Mouse (Mus musculus) ES-E14 (cell line): ENCODE results near the gene Padi6. TPM values are rescaled to one million over a fixed set of nuclear protein-coding genes. Genes with fewer than 3 reads are reported as not detected.

Source experiments
- DNase-seq: peaks from one replicate; pipeline ENCODE4 v3.0.0-alpha.2; 2013; ENCODE audit warnings: low read depth, low spot score
- H3K27ac ChIP-seq: 2 replicates; pipeline ENCODE4 v1.5.1; 2012; ENCODE audit warnings: low read depth, mild to moderate bottlenecking, low read length, moderate library complexity, mixed read lengths; ENCODE audit not compliant: poor library complexity, insufficient read depth, severe bottlenecking
- H3K36me3 ChIP-seq: 2 replicates; pipeline ENCODE4 v1.6.1; 2012; ENCODE audit warnings: mild to moderate bottlenecking, low read length, moderate library complexity, mixed read lengths; ENCODE audit not compliant: control insufficient read depth, poor library complexity, insufficient read depth, severe bottlenecking
- H3K4me1 ChIP-seq, 2 experiments: fragments of 150-350 bp in 1 of 2; sonication (generic) in 1 of 2; 2 replicates each; pipeline ENCODE4 v1.6.1; 2012; ENCODE audit warnings: low read length in 2 of 2, mild to moderate bottlenecking in 1 of 2, mixed read lengths in 1 of 2; ENCODE audit not compliant: control insufficient read depth in 2 of 2, insufficient read depth in 2 of 2, poor library complexity in 1 of 2
- H3K4me3 ChIP-seq, 2 experiments: fragments of 150-350 bp in 1 of 2; sonication (generic) in 1 of 2; 2 replicates each; pipeline ENCODE4 v1.5.1; 2012; ENCODE audit warnings: low read length in 2 of 2, low read depth in 1 of 2, mild to moderate bottlenecking in 1 of 2, mixed read lengths in 1 of 2; ENCODE audit not compliant: insufficient read depth in 1 of 2, poor library complexity in 1 of 2, severe bottlenecking in 1 of 2
- H3K9ac ChIP-seq: 2 replicates; pipeline ENCODE4 v1.6.1; 2012; ENCODE audit warnings: low read depth, mild to moderate bottlenecking, low read length, mixed read lengths; ENCODE audit not compliant: poor library complexity, insufficient read depth, severe bottlenecking
- H3K9me3 ChIP-seq: fragments of 150-350 bp; sonication (generic); 2 replicates; pipeline ENCODE4 v1.6.1; 2012; ENCODE audit warnings: low read depth, mild to moderate bottlenecking, low read length; ENCODE audit not compliant: control insufficient read depth, insufficient read depth
- CHD2 ChIP-seq: IDR thresholded peaks from 2 replicates; pipeline ENCODE4 v1.6.1; 2014; ENCODE audit warnings: mild to moderate bottlenecking, low read depth, low read length, inconsistent platforms
- HCFC1 ChIP-seq: IDR thresholded peaks from 2 replicates; pipeline ENCODE4 v1.6.1; 2012; ENCODE audit warnings: low read length, inconsistent platforms, borderline replicate concordance; ENCODE audit not compliant: insufficient read depth
- MAFK ChIP-seq: IDR thresholded peaks from 2 replicates; pipeline ENCODE4 v1.6.1; 2014; ENCODE audit warnings: mild to moderate bottlenecking, low read depth, low read length, inconsistent platforms; ENCODE audit not compliant: insufficient read depth
- ZC3H11A ChIP-seq: IDR thresholded peaks from 2 replicates; pipeline ENCODE4 v1.6.1; 2012; ENCODE audit warnings: low read depth, mild to moderate bottlenecking, inconsistent platforms, low read length, borderline replicate concordance
- ZNF384 ChIP-seq: IDR thresholded peaks from 2 replicates; pipeline ENCODE4 v1.6.1; 2012; ENCODE audit warnings: low read depth, low read length, inconsistent platforms
- in situ Hi-C, 2 experiments: fragments of 600-800 bp; cut with MboI; formaldehyde crosslinking; loops; one replicate each; pipeline ENCODE4 v1.15.1; 2025; ENCODE audit warnings: low sequenced_read_pairs in 2 of 2, inconsistent platforms in 1 of 2; ENCODE audit not compliant: unreplicated experiment in 2 of 2
- total RNA-seq: library from RNA; depleted of rRNA; stranded (reverse); fragments of 300-350 nt; gene quantifications from 2 replicates; pipeline ENCODE4 v1.2.3, GENCODE M21; 2012

The Padi6 gene
- total RNA-seq, 1 experiment, result 0.09 TPM

DNA sequence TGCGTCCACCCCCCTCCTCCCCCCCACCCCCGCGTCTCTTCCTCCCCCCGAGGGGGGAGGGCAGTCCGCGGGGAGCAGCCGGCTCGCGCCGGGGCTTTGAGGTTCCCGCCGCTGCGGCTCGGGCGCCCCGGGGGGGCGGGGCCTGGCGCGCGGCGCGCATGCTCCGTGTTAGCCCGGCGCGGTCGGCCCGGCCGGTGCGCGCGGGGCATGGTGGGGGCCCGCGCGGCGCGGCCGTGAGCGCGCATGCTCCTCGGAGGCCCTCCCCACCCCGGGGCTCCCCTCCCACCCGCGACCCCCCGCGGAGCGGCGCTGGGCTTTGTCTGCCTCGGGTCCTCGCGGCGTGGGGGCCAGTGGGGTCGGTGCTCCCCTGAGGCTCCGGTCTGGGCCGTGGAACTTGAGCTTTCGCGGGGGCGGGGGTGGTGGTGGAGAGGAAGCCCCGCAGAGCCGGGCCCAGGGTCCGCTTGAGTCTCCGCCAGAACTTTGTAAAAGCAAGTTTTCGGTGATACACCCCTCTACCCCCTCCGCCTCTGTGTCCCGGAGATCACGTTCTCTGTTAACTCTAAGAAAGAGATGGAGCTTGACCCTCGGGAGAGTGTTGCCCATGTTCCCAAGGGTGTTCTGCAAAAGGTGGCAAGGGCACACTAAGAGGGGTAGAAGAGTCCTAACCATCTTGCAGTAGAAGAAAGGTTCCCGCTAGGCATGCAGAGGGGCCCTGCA, 39.7 kb downstream of the Padi6 start:
- Histone ChIP-seq H3K4me3 (peak overlapping the region; percentile 83 to 99), H3K9me3 (no peaks in the 10 kb centered on the region), H3K4me1 (peaks cover 0 to 26% of the 10 kb centered on the region in 2 experiments; a peak in 2 of 4 replicates), H3K27ac (peak overlapping the region; percentile 92), H3K9ac (peak overlapping the region; percentile 95), H3K36me3 (peaks cover 42% of the 10 kb centered on the region)
- in situ Hi-C loops, result no loop called here
- DNase-seq, result no peak
- TF ChIP-seq HCFC1, result no peak
- TF ChIP-seq CHD2, result no peak
- TF ChIP-seq ZNF384, result no peak
- TF ChIP-seq MAFK, result no peak
- no peak for TF ChIP-seq ZC3H11A

GRCm38 (mm10) chr4:140701716-140702561, 40.5 kb downstream of the Padi6 start:
- H3K9me3 ChIP-seq, result no peaks in the 10 kb centered on the region
- peaks cover 34% of the 10 kb centered on the region for H3K36me3 ChIP-seq
- peak overlapping the region; percentile 98 for H3K9ac ChIP-seq
- H3K4me3 ChIP-seq, result peak overlapping the region; percentile 75 to 99
- TF ChIP-seq ZC3H11A (no peak), ZNF384 (peak; percentile 88)
- H3K27ac ChIP-seq, result peak overlapping the region; percentile 92
- in situ Hi-C loops, result no loop called here
- peaks cover 0 to 26% of the 10 kb centered on the region in 2 experiments; a peak in 2 of 4 replicates for H3K4me1 ChIP-seq
- no peak for DNase-seq

DNA sequence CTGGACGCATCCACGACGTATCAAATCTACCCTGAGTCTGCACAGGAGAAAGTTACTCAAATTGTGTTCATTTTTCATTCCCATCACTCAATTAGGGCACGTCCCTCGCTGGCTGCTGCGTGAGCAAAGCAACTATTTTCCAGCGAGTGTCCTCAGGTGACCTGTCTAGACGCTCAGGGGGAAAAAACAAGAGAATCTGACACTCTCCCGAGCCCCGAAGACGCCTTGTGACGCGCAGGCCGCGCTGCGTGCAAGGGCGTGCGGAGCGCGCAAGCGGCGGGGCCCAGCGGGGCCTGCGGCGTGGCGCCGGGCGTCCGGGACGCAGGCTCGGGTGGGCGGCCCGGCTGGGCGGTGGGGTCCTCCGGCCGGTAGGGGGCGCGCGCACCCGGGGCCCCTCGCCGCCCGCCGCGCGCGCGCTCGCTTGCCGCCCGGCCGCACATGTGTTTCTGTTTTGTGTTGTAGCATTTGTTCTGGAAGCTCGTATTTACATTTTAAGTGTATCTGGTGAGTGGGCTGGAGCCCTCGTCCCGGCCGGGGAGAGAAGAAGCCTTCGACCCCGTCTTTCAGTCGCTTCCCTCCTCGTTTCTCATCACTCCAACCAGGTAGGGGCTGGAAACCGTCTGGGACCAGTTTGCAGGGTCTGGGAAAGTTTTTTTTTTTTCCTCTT, 41.3 kb downstream of the Padi6 start:
- peaks cover 32% of the 10 kb centered on the region for H3K36me3 ChIP-seq
- H3K9ac ChIP-seq, result peak overlapping the region; percentile 98
- H3K4me3 ChIP-seq, result peak overlapping the region; percentile 75 to 99
- H3K4me1 ChIP-seq, result peaks cover 0 to 26% of the 10 kb centered on the region in 2 experiments; a peak in 2 of 4 replicates
- in situ Hi-C loops, result no loop called here
- peak overlapping the region; percentile 97 for H3K27ac ChIP-seq
- TF ChIP-seq HCFC1, result no peak
- TF ChIP-seq ZNF384, result no peak
- TF ChIP-seq CHD2, result no peak
- TF ChIP-seq ZC3H11A, result no peak
- no peak for TF ChIP-seq MAFK
- no peak for DNase-seq
- no peaks in the 10 kb centered on the region for H3K9me3 ChIP-seq

- in situ Hi-C loops, result no loop called here
- H3K4me3 ChIP-seq, result peak within 1 kb of the TSS; percentile 75 to 99
- TF ChIP-seq ZNF384 (no peak), CHD2 (no peak), MAFK (no peak), HCFC1 (no peak), ZC3H11A (no peak)
- no peaks in the 10 kb centered on the region for H3K9me3 ChIP-seq
- peaks cover 0 to 21% of the 10 kb centered on the region in 2 experiments; a peak in 2 of 4 replicates for H3K4me1 ChIP-seq
- peak within 1 kb of the TSS; percentile 97 for H3K27ac ChIP-seq
- no peak for DNase-seq
- H3K9ac ChIP-seq, result peak within 1 kb of the TSS; percentile 98
- H3K36me3 ChIP-seq, result peaks cover 24% of the 10 kb centered on the region
These were observed 42.0 kb downstream of the Padi6 start, which contains the start of gene Rcc2 for GRCm38 (mm10) chr4:140700269-140701018. TSS of gene Rcc2 (plus strand) at chr4:140700541.
